Mouse (Mus musculus): ENCODE data around the gene Adipor1. TPM values are rescaled to one million over a fixed set of nuclear protein-coding genes. Genes with fewer than 3 reads are reported as not detected.
"Not testable (repeated sequence)": the region's sequence is repeated elsewhere in the genome, so short reads cannot be mapped to it uniquely, and the experiment has no call there.

The Adipor1 gene
- total and polyA plus RNA-seq, 3 experiments: 55.2 to 109 (median 94.1) TPM

DNA sequence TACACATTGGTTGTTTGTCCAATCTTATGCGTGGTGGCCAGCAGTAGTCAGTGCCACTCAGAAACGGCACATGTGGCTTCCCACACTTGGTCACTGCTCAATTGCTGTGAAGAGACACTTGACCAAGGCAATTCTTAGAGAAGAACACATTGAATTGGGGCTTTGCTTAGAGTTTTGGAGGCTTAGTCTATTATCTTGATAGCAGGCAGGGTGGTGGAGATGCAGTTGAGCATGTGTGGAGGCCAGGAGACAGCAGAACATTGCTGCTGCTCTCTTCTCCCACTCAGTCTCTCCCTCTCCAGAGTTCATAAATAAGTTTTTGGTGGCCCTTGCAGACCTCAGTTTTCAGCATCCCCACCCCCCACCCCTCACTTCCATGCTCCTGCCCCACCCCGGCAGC, 27.2 kb downstream of the Adipor1 start:
- Histone ChIP-seq H3K36me3 (ENCODE audit: control insufficient read depth in 1 of 2, insufficient read depth in 2 of 2, low read length in 2 of 2) (peaks cover 0 to 22% of the 10 kb centered on the region in 2 experiments; a peak in 2 of 4 replicates), H3K79me2 (ENCODE audit: control insufficient read depth, insufficient read depth, low read length, poor library complexity) (no peaks in the 10 kb centered on the region), H3K27me3 (ENCODE audit: control insufficient read depth in 1 of 2, insufficient read depth in 2 of 2, low read length in 2 of 2) (no peaks in the 10 kb centered on the region), H3K4me1 (ENCODE audit: control insufficient read depth in 1 of 2, insufficient read depth in 2 of 2, low read length in 2 of 2) (peaks cover 24 to 29% of the 10 kb centered on the region in 2 experiments), H3K9me3 (replicated peaks; ENCODE audit: insufficient read depth, low read length) (no peaks in the 10 kb centered on the region), H3K4me3 (ENCODE audit: control insufficient read depth in 1 of 2, insufficient read depth in 1 of 2, low read depth in 2 of 2, low read length in 2 of 2) (no peak overlapping the region; a peak in 1 of 4 replicates), H3K27ac (ENCODE audit: control insufficient read depth, low read depth, low read length) (peak overlapping the region; percentile 98), H3K9ac (ENCODE audit: control insufficient read depth, low read depth, low read length, poor library complexity, severe bottlenecking) (peak overlapping the region; percentile 73)
- TF ChIP-seq POLR2A (IDR thresholded peaks at IDR 0.05; ENCODE audit: control insufficient read depth in 1 of 2, insufficient read depth in 1 of 2, low read depth in 1 of 2, low read length in 2 of 2, poor library complexity in 1 of 2): peak in 1 of 2 experiments; percentile 59; a peak in 2 of 4 replicates
- TF ChIP-seq EP300 (IDR thresholded peaks at IDR 0.05; ENCODE audit: low read depth in 1 of 2, low read length in 2 of 2): no peak
- peak; percentile 21; the same call in 1 of the 2 replicates for TF ChIP-seq GATA1 (IDR thresholded peaks at IDR 0.05; ENCODE audit: low read depth, low read length)
- TF ChIP-seq NRF1 (IDR thresholded peaks at IDR 0.05; ENCODE audit: insufficient read depth, low read depth, low read length, poor library complexity, severe bottlenecking): no peak
- peak; percentile 25; the same call in 1 of the 2 replicates for TF ChIP-seq MXI1 (IDR thresholded peaks at IDR 0.05; ENCODE audit: low read depth, low read length)
- no peak for TF ChIP-seq NELFE (IDR thresholded peaks at IDR 0.05; ENCODE audit: low read depth, low read length)
- TF ChIP-seq CHD1 (IDR thresholded peaks at IDR 0.05; ENCODE audit: low read depth, low read length): no peak
- no peak for TF ChIP-seq HCFC1 (IDR thresholded peaks at IDR 0.05; ENCODE audit: low read depth, low read length)
- no peak for TF ChIP-seq ZC3H11A (IDR thresholded peaks at IDR 0.05; ENCODE audit: low read depth, low read length)
- peak; percentile 85 for DNase-seq (ENCODE audit: low read depth, low spot score)

DNA sequence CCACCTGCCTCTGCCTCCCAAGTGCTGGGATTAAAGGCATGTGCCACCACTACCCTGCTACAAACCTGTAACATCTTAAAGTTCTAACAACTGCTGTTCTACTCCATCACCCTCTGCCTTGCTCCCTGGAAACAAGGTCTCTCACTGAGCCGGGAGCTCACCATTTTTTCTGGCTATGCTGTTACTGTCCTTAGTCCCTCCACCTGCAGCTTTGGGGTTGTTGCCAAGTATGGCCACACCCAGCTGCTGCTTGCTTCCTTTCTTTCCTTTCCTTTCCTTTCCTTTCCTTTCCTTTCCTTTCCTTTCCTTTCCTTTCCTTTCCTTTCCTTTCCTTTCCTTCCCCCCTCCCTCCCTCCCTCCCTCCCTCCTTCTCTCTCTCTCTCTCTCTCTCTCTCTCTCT, 28.1 kb downstream of the Adipor1 start:
- TF ChIP-seq TBP (IDR thresholded peaks at IDR 0.05; ENCODE audit: low read depth, low read length) (0 out of 2 replicates have a peak, but pooled peaks have one; percentile 33), MAX (IDR thresholded peaks at IDR 0.05; ENCODE audit: low read length) (0 out of 2 replicates have a peak, but pooled peaks have one; percentile 10), ETS1 (IDR thresholded peaks at IDR 0.05; ENCODE audit: low read depth, low read length) (peak; percentile 23; the same call in 1 of the 2 replicates)
- DNase-seq (ENCODE audit: low read depth, low spot score): peak; percentile 49

GRCm38 (mm10) chr1:134445418-134445817, 30.2 kb downstream of the Adipor1 start:
- H3K4me3 ChIP-seq (ENCODE audit: control insufficient read depth in 1 of 2, insufficient read depth in 1 of 2, low read depth in 2 of 2, low read length in 2 of 2): no peak overlapping the region
- peaks cover 0 to 22% of the 10 kb centered on the region in 2 experiments; a peak in 2 of 4 replicates for H3K36me3 ChIP-seq (ENCODE audit: control insufficient read depth in 1 of 2, insufficient read depth in 2 of 2, low read length in 2 of 2)
- no peak overlapping the region for H3K27ac ChIP-seq (ENCODE audit: control insufficient read depth, low read depth, low read length)
- H3K79me2 ChIP-seq (ENCODE audit: control insufficient read depth, insufficient read depth, low read length, poor library complexity): no peaks in the 10 kb centered on the region
- no peak for TF ChIP-seq TBP (IDR thresholded peaks at IDR 0.05; ENCODE audit: low read depth, low read length)
- TF ChIP-seq MAZ (IDR thresholded peaks at IDR 0.05; ENCODE audit: low read depth, low read length): no peak
- TF ChIP-seq ZC3H11A (IDR thresholded peaks at IDR 0.05; ENCODE audit: low read depth, low read length): no peak
- TF ChIP-seq MXI1 (IDR thresholded peaks at IDR 0.05; ENCODE audit: low read depth, low read length): no peak
- no peak for TF ChIP-seq JUND (IDR thresholded peaks at IDR 0.05; ENCODE audit: low read depth, low read length)
- TF ChIP-seq ZKSCAN1 (IDR thresholded peaks at IDR 0.05; ENCODE audit: low read depth, low read length): no peak
- TF ChIP-seq NELFE (IDR thresholded peaks at IDR 0.05; ENCODE audit: low read depth, low read length): no peak
- TF ChIP-seq MAFK (IDR thresholded peaks at IDR 0.05; ENCODE audit: borderline replicate concordance, low read depth, low read length): no peak
- no peak for TF ChIP-seq POLR2A (IDR thresholded peaks at IDR 0.05; ENCODE audit: control insufficient read depth in 1 of 2, insufficient read depth in 1 of 2, low read depth in 1 of 2, low read length in 2 of 2, poor library complexity in 1 of 2)
- TF ChIP-seq ETS1 (IDR thresholded peaks at IDR 0.05; ENCODE audit: low read depth, low read length): no peak
- H3K9me3 ChIP-seq (replicated peaks; ENCODE audit: insufficient read depth, low read length): no peaks in the 10 kb centered on the region
- no peak for DNase-seq (ENCODE audit: low read depth, low spot score)
- peaks cover 24 to 29% of the 10 kb centered on the region in 2 experiments for H3K4me1 ChIP-seq (ENCODE audit: control insufficient read depth in 1 of 2, insufficient read depth in 2 of 2, low read length in 2 of 2)
- no peak overlapping the region for H3K9ac ChIP-seq (ENCODE audit: control insufficient read depth, low read depth, low read length, poor library complexity, severe bottlenecking)
- H3K27me3 ChIP-seq (ENCODE audit: control insufficient read depth in 1 of 2, insufficient read depth in 2 of 2, low read length in 2 of 2): no peaks in the 10 kb centered on the region

More for the DNA sequence above, 28.1 kb downstream of the Adipor1 start:
- peaks cover 0 to 22% of the 10 kb centered on the region in 2 experiments; a peak in 2 of 4 replicates for H3K36me3 ChIP-seq (ENCODE audit: control insufficient read depth in 1 of 2, insufficient read depth in 2 of 2, low read length in 2 of 2)
- H3K9me3 ChIP-seq (replicated peaks; ENCODE audit: insufficient read depth, low read length); H3K27me3 ChIP-seq (ENCODE audit: control insufficient read depth in 1 of 2, insufficient read depth in 2 of 2, low read length in 2 of 2); H3K79me2 ChIP-seq (ENCODE audit: control insufficient read depth, insufficient read depth, low read length, poor library complexity): not testable (repeated sequence)
- peaks cover 24 to 29% of the 10 kb centered on the region in 2 experiments for H3K4me1 ChIP-seq (ENCODE audit: control insufficient read depth in 1 of 2, insufficient read depth in 2 of 2, low read length in 2 of 2)
- peak overlapping the region; percentile 98 for H3K27ac ChIP-seq (ENCODE audit: control insufficient read depth, low read depth, low read length)
- H3K4me3 ChIP-seq (ENCODE audit: control insufficient read depth in 1 of 2, insufficient read depth in 1 of 2, low read depth in 2 of 2, low read length in 2 of 2): peak overlapping the region; percentile 3 to 39; a peak in 3 of 4 replicates
- H3K9ac ChIP-seq (ENCODE audit: control insufficient read depth, low read depth, low read length, poor library complexity, severe bottlenecking): peak overlapping the region; percentile 73

All from MEL (cell line).